Mouse (Mus musculus) frontal cortex, postnatal 10 days (tissue): Measurements from ENCODE around the gene Setmar.
A peak's percentile ranks its signal among the peaks of the same experiment; 100 is the strongest.

Experiments
- DNase-seq, 2 experiments: peaks; one replicate each; pipeline ENCODE4 v3.0.0; 2022; ENCODE audit warnings: low spot score in 2 of 2, mixed read lengths in 1 of 2

Setmar gene

GRCm38 (mm10) chr6:108064918-108065526 is at the start of gene Setmar:
TSS of gene Setmar (plus strand) at chr6:108065045.
- DNase-seq, result peak; percentile 94

- DNase-seq, result peak; percentile 28 to 30
Measured at GRCm38 (mm10) chr6:108021646-108022045, 43.2 kb upstream of the Setmar start.

- peak in 1 of 2 experiments; percentile 42 for DNase-seq
Measured at GRCm38 (mm10) chr6:108055041-108055440, 9.8 kb upstream of the Setmar start.

- DNase-seq, result no peak
Measured at GRCm38 (mm10) chr6:108055946-108056345, 8.9 kb upstream of the Setmar start.

GRCm38 (mm10) chr6:108057353-108057752 is 7.5 kb upstream of the Setmar start:
- DNase-seq, result no peak

- DNase-seq, result no peak
Measured at GRCm38 (mm10) chr6:108058066-108058465, 6.8 kb upstream of the Setmar start.

GRCm38 (mm10) chr6:108061121-108061520 is 3.7 kb upstream of the Setmar start:
- DNase-seq, result no peak

- DNase-seq, result peak; percentile 80 to 88
Measured at GRCm38 (mm10) chr6:108065583-108065982, 738 bp downstream of the Setmar start.

- DNase-seq, result no peak
Measured at GRCm38 (mm10) chr6:108070947-108071346, 6.1 kb downstream of the Setmar start.

GRCm38 (mm10) chr6:108073071-108073470 is 8.2 kb downstream of the Setmar start:
- DNase-seq, result no peak

GRCm38 (mm10) chr6:108073931-108074330 is 9.1 kb downstream of the Setmar start:
- no peak for DNase-seq

GRCm38 (mm10) chr6:108074624-108075023 is 9.8 kb downstream of the Setmar start:
- DNase-seq, result no peak

- DNase-seq, result no peak
Measured at GRCm38 (mm10) chr6:108075857-108076256, 11.0 kb downstream of the Setmar start.

- DNase-seq, result no peak
Measured at GRCm38 (mm10) chr6:108091296-108091695, 26.5 kb downstream of the Setmar start.

- no peak for DNase-seq
Measured at GRCm38 (mm10) chr6:108092646-108093045, 27.8 kb downstream of the Setmar start.

GRCm38 (mm10) chr6:108093449-108093848 is 28.6 kb downstream of the Setmar start:
- DNase-seq, result no peak

GRCm38 (mm10) chr6:108095445-108095844 is 30.6 kb downstream of the Setmar start:
- no peak for DNase-seq

- DNase-seq, result peak in 1 of 2 experiments; percentile 26
Measured at GRCm38 (mm10) chr6:108098171-108098845, 33.5 kb downstream of the Setmar start.

GRCm38 (mm10) chr6:108098846-108099217 is 34.0 kb downstream of the Setmar start:
- no peak for DNase-seq

GRCm38 (mm10) chr6:108101936-108102830 is 37.3 kb downstream of the Setmar start:
- no peak for DNase-seq

- DNase-seq, result no peak
Measured at GRCm38 (mm10) chr6:108107376-108107775, 42.5 kb downstream of the Setmar start.

GRCm38 (mm10) chr6:108110336-108110735 is 45.5 kb downstream of the Setmar start:
- DNase-seq, result no peak
